Mouse (Mus musculus): ENCODE measurements around the gene Bag6.

DNA sequence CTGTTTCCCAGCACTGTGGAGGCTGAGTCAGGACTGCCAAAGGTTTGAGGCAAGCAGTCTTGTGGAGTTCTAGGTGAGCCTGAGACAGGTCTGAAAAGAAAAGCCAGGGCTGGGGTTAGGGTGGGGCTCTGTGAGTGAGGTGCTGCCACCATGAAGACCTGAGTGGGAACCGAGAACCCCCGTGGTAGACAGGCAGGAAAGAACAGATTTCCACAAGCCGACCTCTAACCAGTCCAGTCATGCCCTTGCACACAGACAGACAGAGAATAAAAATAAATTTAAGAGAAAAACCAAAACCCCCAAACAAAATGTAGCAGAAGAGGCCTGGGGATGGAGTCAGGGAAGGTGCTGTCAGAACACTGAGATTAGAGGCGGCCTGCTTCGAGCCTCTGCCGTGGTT, 40.4 kb downstream of the Bag6 start:
- no peak for TF ChIP-seq CTCF (IDR thresholded peaks at IDR 0.05; ENCODE audit: low read depth, low read length)
- no peak for TF ChIP-seq TAL1 (conservative IDR thresholded peaks at IDR 0.05; ENCODE audit: low read depth, low read length)
- TF ChIP-seq GATA2 (IDR thresholded peaks at IDR 0.05; ENCODE audit: borderline replicate concordance, low read depth, low read length) = no peak
- TF ChIP-seq GATA1 (IDR thresholded peaks at IDR 0.05; ENCODE audit: borderline replicate concordance, low read length) = no peak

Data from G1E (cell line).